Mouse (Mus musculus): ENCODE measurements at regions not wholly inside any gene's neighbourhood (a gene's known extent, or its start where the extent isn't known, plus 50 kb on each side); places are given as distances from the start of the nearest gene placed in this dataset.

DNA sequence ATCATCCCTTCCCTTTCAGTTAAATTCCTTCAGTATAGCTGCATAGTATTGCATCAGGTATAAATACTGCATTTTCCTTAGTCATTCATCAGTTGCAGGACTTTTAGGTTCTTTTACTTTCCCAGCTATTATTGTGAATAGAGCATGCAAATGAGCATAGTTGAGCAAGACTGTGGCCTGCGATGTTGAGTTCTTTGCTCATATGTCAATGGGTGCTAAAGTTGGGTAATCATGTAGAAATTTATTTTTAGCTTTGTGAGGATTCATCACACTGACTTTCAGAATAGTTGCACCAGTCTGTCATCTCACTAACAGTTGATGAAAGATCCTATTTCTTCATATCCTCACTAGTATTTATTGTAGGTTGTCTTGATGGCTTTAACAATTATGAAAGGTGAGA is 380.3 kb upstream of the Arrdc3 start:
- DNase-seq = no peak

DNA sequence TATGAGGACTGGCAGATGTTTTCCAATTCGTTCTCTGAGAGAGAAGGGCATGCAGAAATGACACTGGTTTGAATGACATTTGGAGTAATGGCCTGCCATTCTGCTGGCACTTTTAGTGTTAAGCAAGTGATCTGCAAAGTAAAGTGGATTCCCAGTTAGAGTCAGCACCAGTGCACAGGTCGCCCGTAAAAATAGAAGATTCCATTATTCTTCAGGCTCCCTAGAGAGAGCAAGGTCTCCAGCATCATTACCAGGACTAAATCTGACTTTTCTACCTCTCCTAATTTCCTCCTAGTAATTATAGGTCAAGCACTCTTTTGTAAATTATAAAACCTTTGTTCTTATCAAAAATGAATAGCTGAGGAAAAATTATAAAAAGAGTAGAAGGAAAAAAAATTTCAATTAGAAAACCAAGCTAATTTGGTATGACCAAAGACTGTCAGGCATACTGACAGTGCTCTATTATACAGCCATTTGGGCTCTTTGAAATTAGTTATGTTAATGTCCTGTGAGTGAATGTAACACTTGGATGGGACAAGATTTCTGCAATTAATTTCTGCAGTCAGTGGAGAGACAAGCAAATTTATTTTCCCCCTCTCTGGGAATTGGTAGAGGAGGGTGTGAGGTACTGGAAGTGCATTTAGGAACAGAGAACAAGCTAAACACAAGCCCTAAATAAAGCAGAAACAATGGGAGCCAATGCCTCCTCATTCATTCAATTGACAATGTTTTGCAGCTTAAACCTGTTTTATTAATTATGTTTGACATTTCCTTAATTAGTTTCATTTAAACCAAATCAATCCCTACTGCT is 368.8 kb upstream of the Arrdc3 start:
- DNase-seq = no peak

- no peak for DNase-seq
Measured at GRCm38 (mm10) chr13:80514982-80515253, 368.3 kb upstream of the Arrdc3 start.

DNA sequence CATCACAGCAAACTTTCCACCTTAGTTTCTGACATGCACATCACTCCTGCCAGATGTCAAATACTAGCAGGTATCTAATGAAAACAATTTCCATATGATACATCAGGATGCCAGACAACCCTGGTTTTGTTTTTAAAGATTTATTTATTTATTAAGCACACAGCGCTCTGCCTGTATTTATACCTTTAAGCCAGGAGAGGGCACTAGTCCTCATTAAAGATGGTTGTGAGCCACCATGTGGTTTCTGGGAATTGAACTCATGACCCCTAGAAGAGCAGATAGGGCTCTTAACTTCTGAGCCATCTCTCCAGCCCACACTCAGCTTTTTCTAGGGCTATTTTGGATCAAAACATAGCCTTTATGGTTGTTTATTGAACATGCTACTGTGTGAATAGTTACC is 364.3 kb upstream of the Arrdc3 start:
- no peak for DNase-seq

- DNase-seq = no peak
Measured at GRCm38 (mm10) chr13:80519792-80520191, 363.4 kb upstream of the Arrdc3 start.

GRCm38 (mm10) chr13:80535755-80536350 is 347.3 kb upstream of the Arrdc3 start:
- DNase-seq = peak in 1 of 2 experiments; percentile 9

GRCm38 (mm10) chr13:80544951-80545350 is 338.2 kb upstream of the Arrdc3 start:
- no peak for DNase-seq

DNA sequence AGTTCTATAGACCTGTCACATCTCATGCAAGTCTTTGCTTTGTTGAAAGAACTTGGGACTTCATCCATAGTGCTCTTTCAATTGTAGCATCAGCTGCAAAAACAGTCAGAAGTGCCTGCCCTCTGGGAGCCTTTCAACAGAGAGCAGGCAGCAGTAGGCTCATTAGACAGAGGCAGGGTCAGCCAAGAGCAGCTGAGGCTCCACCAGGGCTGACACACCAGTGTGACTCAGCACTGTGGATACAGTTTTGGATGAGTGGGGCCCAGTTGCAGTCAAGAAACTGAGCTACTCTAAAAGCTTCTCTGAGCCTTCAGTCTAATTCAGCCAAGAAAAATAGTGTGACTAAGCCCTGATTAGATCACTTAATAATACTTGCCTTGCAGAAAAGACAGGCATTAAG is 326.0 kb upstream of the Arrdc3 start:
- DNase-seq = peak in 1 of 2 experiments; percentile 3

All from lung, adult 18-20 months (tissue).